27 mouse cellular contexts compared by ENCODE assay signal in genomic region chr7:139909469-139909868, GRCm38 (mm10). TPM values are rescaled to one million over a fixed set of nuclear protein-coding genes. Genes with fewer than 3 reads are reported as not detected.
A peak's percentile ranks its signal among the peaks of the same experiment; 100 is the strongest.
DNase-seq lines count a peak whose midpoint lies in the region; ATAC-seq and TF ChIP-seq lines count a peak whose summit lies in the region.
"Had no signal": no experiment of that assay in that cellular context is flagged by ENCODE, and none has a peak within 500 bp of the region (broad histone marks: within the 10 kb centered on the region; RNA-seq: fewer than 3 reads in every experiment).

No protein-coding gene starts in this region.

- peak overlapping the region; percentile 9; the same call in 1 of the 2 replicates for H3K27ac ChIP-seq in layer of hippocampus, adult 2 months
- no peak overlapping the region for H3K27ac ChIP-seq in forebrain, embryonic 16.5 days (ENCODE audit: low read length)
- peak overlapping the region; percentile 49 for H3K27ac ChIP-seq in midbrain, embryonic 16.5 days (ENCODE audit: low read length)
- H3K27ac ChIP-seq: embryonic facial prominence, embryonic 13.5 days; heart, embryonic 15.5 days; kidney, postnatal 0 days; neural tube, embryonic 12.5 days had no signal

- ATAC-seq in forebrain, embryonic 16.5 days, result peak; percentile 68
- ATAC-seq in midbrain, embryonic 16.5 days, result peak; percentile 72
- ATAC-seq: intestine, postnatal 0 days had no signal

- H3K27me3 ChIP-seq in forebrain, embryonic 16.5 days (replicated peaks; ENCODE audit: control insufficient read depth, insufficient read depth, low read length), result peaks cover 10% of the 10 kb centered on the region
- H3K27me3 ChIP-seq in midbrain, embryonic 16.5 days (ENCODE audit: control insufficient read depth, insufficient read depth, low read depth, low read length), result peaks cover 9% of the 10 kb centered on the region

- peaks cover 29% of the 10 kb centered on the region for H3K4me1 ChIP-seq in forebrain, embryonic 16.5 days (replicated peaks; ENCODE audit: control insufficient read depth, insufficient read depth, low read length)
- peaks cover 38% of the 10 kb centered on the region for H3K4me1 ChIP-seq in midbrain, embryonic 16.5 days (ENCODE audit: control insufficient read depth, insufficient read depth, low read length)

- 22% methylated on average over 6 of the region's 6 CpGs for WGBS in forebrain, embryonic 16.5 days
- WGBS in midbrain, embryonic 16.5 days, result 28% methylated on average over 6 of the region's 6 CpGs

- no peak for TF ChIP-seq CTCF in layer of hippocampus, adult 2 months (conservative IDR thresholded peaks at IDR 0.05)

- no peak overlapping the region for H3K9ac ChIP-seq in forebrain, embryonic 16.5 days (replicated peaks; ENCODE audit: low read depth, low read length)
- no peak overlapping the region for H3K9ac ChIP-seq in midbrain, embryonic 16.5 days (ENCODE audit: low read depth, low read length)
- H3K9ac ChIP-seq: heart, embryonic 15.5 days; limb, embryonic 15.5 days; neural tube, embryonic 12.5 days had no signal

- DNase-seq in embryo, embryonic 10 days (ENCODE audit: low spot score), result peak; percentile 20
- DNase-seq in embryo, embryonic 10.5 days (ENCODE audit: low spot score), result no peak
- DNase-seq in layer of hippocampus, adult 2 months (ENCODE audit: low spot score in 2 of 2), result no peak
- DNase-seq in layer of hippocampus, adult 18-20 months (ENCODE audit: low spot score in 2 of 2), result no peak
- DNase-seq in left cerebral cortex, adult 11 months (ENCODE audit: low spot score), result no peak
- no peak for DNase-seq in thymus, postnatal 25 days
- DNase-seq: adrenal gland, adult 2 months; cerebellum, adult 9-10 months; gastrocnemius, postnatal 25 days; heart, postnatal 4 days; lung, adult 2 months; lung, postnatal 4 days; spleen, adult 18-20 months; thymus, postnatal 36 days had no signal

- no peak overlapping the region for H3K4me2 ChIP-seq in forebrain, embryonic 16.5 days (ENCODE audit: low read length)
- no peak overlapping the region for H3K4me2 ChIP-seq in midbrain, embryonic 16.5 days (ENCODE audit: low read length)
- H3K4me2 ChIP-seq: embryonic facial prominence, embryonic 13.5 days; heart, embryonic 15.5 days; limb, embryonic 15.5 days; neural tube, embryonic 12.5 days had no signal

- H3K4me3 ChIP-seq in layer of hippocampus, adult 2 months, result no peak overlapping the region
- H3K4me3 ChIP-seq in forebrain, embryonic 16.5 days (replicated peaks; ENCODE audit: low read length), result no peak overlapping the region
- H3K4me3 ChIP-seq in midbrain, embryonic 16.5 days (ENCODE audit: low read depth, low read length), result no peak overlapping the region
- H3K4me3 ChIP-seq: embryonic facial prominence, embryonic 13.5 days; heart, embryonic 15.5 days; limb, embryonic 15.5 days; neural tube, embryonic 12.5 days had no signal

- no peaks in the 10 kb centered on the region for H3K36me3 ChIP-seq in forebrain, embryonic 16.5 days (ENCODE audit: control insufficient read depth, insufficient read depth)
- no peaks in the 10 kb centered on the region; the same call in 1 of the 2 replicates for H3K36me3 ChIP-seq in midbrain, embryonic 16.5 days (ENCODE audit: control insufficient read depth, insufficient read depth, low read length)
- H3K36me3 ChIP-seq: embryonic facial prominence, embryonic 13.5 days; heart, embryonic 15.5 days; limb, embryonic 15.5 days; neural tube, embryonic 12.5 days had no signal

- H3K9me3 ChIP-seq in forebrain, embryonic 16.5 days (ENCODE audit: control insufficient read depth, low read length), result no peaks in the 10 kb centered on the region
- no peaks in the 10 kb centered on the region for H3K9me3 ChIP-seq in midbrain, embryonic 16.5 days (replicated peaks; ENCODE audit: control insufficient read depth, low read length, poor library complexity, severe bottlenecking)
- H3K9me3 ChIP-seq: embryonic facial prominence, embryonic 13.5 days; heart, embryonic 15.5 days; limb, embryonic 15.5 days; neural tube, embryonic 12.5 days had no signal

RNA-seq across cellular contexts. Expression of gene Kndc1, which starts 15.0 kb away (rescaled TPM):
- 10 to 100 TPM; 80.3 to 87.0 TPM for total RNA-seq in layer of hippocampus, adult 2 months (2021)
- total RNA-seq in layer of hippocampus, adult 18-20 months (2021), result 10 to 100 TPM; 84.7 to 86.2 TPM
- polyA plus RNA-seq in forebrain, embryonic 16.5 days (2015; fragmentation: Nextera tagmentation; extraction: Ambion mirVana), result 4.0 and 7.7 TPM in 2 replicates
- polyA plus RNA-seq in midbrain, embryonic 16.5 days (2015; fragmentation: Nextera tagmentation; extraction: Ambion mirVana), result 22.5 and 23.6 TPM in 2 replicates
- total RNA-seq: common myeloid progenitor, adult 5-6 weeks; gastrocnemius, postnatal 25 days had no signal

RNA-seq across cellular contexts. Expression of gene Utf1, which starts 34.1 kb away (rescaled TPM):
- total RNA-seq in layer of hippocampus, adult 2 months (2021), result not detected
- not detected for total RNA-seq in layer of hippocampus, adult 18-20 months (2021)
- polyA plus RNA-seq in forebrain, embryonic 16.5 days (2015; fragmentation: Nextera tagmentation; extraction: Ambion mirVana), result not detected in 2 replicates
- not detected in 2 replicates for polyA plus RNA-seq in midbrain, embryonic 16.5 days (2015; fragmentation: Nextera tagmentation; extraction: Ambion mirVana)
- total RNA-seq: adrenal gland, adult 2 months; common myeloid progenitor, adult 5-6 weeks; gastrocnemius, postnatal 25 days; heart, adult 8-10 months; heart, postnatal 4 days; layer of hippocampus, adult 8-10 months; left cerebral cortex, adult 18-20 months; left cerebral cortex, postnatal 36 days had no signal
- polyA plus RNA-seq: heart, embryonic 15.5 days; intestine, postnatal 0 days; kidney, postnatal 0 days; lung, adult 2 months; neural tube, embryonic 12.5 days had no signal
